Mouse (Mus musculus) E14TG2a.4 (cell line): Measurements from ENCODE around the gene Btg2.

Experiments used
- H3K27me3 ChIP-seq: 2 replicates; pipeline ENCODE4 v1.6.1; 2014; ENCODE audit warnings: low read length, control low read depth; ENCODE audit not compliant: insufficient read depth
- H3K36me3 ChIP-seq: 2 replicates; pipeline ENCODE4 v1.6.1; 2014; ENCODE audit warnings: low read length, control low read depth; ENCODE audit not compliant: insufficient read depth
- H3K4me1 ChIP-seq: replicated peaks from 2 replicates; pipeline ENCODE4 v1.6.1; 2014; ENCODE audit warnings: low read depth, low read length, control low read depth
- H3K4me3 ChIP-seq: replicated peaks from 2 replicates; pipeline ENCODE4 v1.5.1; 2014; ENCODE audit warnings: mild to moderate bottlenecking, low read length
- H3K9me3 ChIP-seq: 2 replicates; pipeline ENCODE4 v1.6.1; 2014; ENCODE audit warnings: low read length, control low read depth
- CTCF ChIP-seq: conservative IDR thresholded peaks from 2 replicates; pipeline ENCODE4 v1.5.1; 2014; ENCODE audit warnings: low read length
- NANOG ChIP-seq: IDR thresholded peaks from 2 replicates; pipeline ENCODE4 v1.6.1; 2014; ENCODE audit warnings: borderline replicate concordance, low read length, mixed read lengths
- POU5F1 ChIP-seq: IDR thresholded peaks from 2 replicates; pipeline ENCODE4 v1.6.1; 2014; ENCODE audit warnings: low read length, borderline replicate concordance

Btg2 gene

GRCm38 (mm10) chr1:134084128-134084527, 5.2 kb upstream of the Btg2 start:
- Histone ChIP-seq H3K4me3 (no peak overlapping the region), H3K27me3 (peaks cover 33% of the 10 kb centered on the region), H3K9me3 (no peaks in the 10 kb centered on the region), H3K36me3 (no peaks in the 10 kb centered on the region), H3K4me1 (peaks cover 83% of the 10 kb centered on the region)
- TF ChIP-seq NANOG (no peak), POU5F1 (no peak), CTCF (no peak)

- no peak for TF ChIP-seq CTCF
- no peak for TF ChIP-seq NANOG
- TF ChIP-seq POU5F1: no peak
- peaks cover 83% of the 10 kb centered on the region for H3K4me1 ChIP-seq
- no peaks in the 10 kb centered on the region for H3K36me3 ChIP-seq
- H3K27me3 ChIP-seq: peaks cover 33% of the 10 kb centered on the region
- no peaks in the 10 kb centered on the region for H3K9me3 ChIP-seq
- no peak overlapping the region for H3K4me3 ChIP-seq
Measured at GRCm38 (mm10) chr1:134083676-134084075, 4.8 kb upstream of the Btg2 start.

DNA sequence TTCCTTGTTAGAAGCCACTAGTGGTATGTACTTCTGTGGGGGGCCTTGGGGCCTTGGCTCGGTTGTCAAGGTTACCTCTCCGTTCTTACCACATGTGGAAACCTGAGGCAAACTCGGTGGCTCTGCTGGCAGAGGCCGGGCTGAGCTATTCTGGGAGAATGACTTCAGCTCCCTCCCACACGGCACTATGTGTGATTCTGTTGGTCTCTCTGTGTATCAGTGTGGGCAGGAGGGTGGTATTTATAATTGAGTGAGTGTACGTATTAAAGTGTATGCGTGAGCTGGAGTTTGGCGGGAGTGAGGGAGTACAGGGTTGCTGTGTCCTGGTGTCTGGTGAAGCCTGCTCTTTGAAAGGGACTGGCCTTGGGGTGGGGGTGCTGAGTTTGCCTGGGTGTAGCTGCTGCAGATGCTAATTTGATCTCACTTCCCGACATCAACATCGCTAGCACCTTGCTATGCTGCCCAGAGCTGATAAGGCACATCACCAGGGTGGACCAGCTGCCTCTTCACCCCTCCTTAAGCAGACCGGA, 4.1 kb upstream of the Btg2 start:
- TF ChIP-seq NANOG: no peak
- no peak for TF ChIP-seq CTCF
- TF ChIP-seq POU5F1: no peak
- peaks cover 87% of the 10 kb centered on the region for H3K4me1 ChIP-seq
- peaks cover 37% of the 10 kb centered on the region for H3K27me3 ChIP-seq
- H3K9me3 ChIP-seq: no peaks in the 10 kb centered on the region
- H3K36me3 ChIP-seq: peaks cover 1% of the 10 kb centered on the region; the same call in 1 of the 2 replicates
- no peak overlapping the region for H3K4me3 ChIP-seq

DNA sequence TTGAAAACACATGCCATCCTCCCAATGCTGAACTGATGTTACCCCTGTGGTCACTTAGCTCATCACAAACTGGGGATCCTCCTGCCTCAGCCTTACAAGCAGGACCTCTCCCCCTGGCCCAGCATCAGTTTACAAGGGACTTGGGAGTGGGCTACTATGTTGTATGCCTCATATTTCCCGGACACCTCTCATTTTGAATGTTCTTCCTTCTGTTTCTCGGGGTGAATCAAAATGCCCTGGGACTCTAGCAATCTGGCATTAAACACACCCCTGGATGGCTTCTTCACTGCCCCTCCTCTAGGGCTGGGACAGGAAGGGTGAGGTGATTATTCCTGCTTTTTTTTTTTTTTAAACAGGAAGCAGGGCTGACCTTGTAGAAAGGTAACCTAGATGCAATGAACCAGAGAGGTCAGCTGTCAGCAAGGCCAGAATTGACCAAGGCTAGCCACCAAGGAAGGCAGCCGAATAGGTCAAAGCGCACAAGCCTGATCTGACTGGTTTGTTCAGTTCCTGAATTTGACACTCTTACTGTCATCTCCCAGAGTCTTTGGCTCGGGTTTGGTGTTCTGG, 2.0 kb upstream of the Btg2 start:
- TF ChIP-seq POU5F1 (no peak), NANOG (no peak), CTCF (no peak)

GRCm38 (mm10) chr1:134080406-134080805, 1.5 kb upstream of the Btg2 start:
- H3K36me3 ChIP-seq: peaks cover 28% of the 10 kb centered on the region
- H3K4me1 ChIP-seq: peaks cover 91% of the 10 kb centered on the region
- peaks cover 26% of the 10 kb centered on the region for H3K27me3 ChIP-seq
- no peaks in the 10 kb centered on the region for H3K9me3 ChIP-seq
- no peak for TF ChIP-seq CTCF
- H3K4me3 ChIP-seq: no peak overlapping the region

More for the DNA sequence above, 2.0 kb upstream of the Btg2 start:
- Histone ChIP-seq H3K27me3 (peaks cover 30% of the 10 kb centered on the region), H3K36me3 (peaks cover 22% of the 10 kb centered on the region), H3K4me3 (no peak overlapping the region), H3K4me1 (peaks cover 91% of the 10 kb centered on the region), H3K9me3 (no peaks in the 10 kb centered on the region)

DNA sequence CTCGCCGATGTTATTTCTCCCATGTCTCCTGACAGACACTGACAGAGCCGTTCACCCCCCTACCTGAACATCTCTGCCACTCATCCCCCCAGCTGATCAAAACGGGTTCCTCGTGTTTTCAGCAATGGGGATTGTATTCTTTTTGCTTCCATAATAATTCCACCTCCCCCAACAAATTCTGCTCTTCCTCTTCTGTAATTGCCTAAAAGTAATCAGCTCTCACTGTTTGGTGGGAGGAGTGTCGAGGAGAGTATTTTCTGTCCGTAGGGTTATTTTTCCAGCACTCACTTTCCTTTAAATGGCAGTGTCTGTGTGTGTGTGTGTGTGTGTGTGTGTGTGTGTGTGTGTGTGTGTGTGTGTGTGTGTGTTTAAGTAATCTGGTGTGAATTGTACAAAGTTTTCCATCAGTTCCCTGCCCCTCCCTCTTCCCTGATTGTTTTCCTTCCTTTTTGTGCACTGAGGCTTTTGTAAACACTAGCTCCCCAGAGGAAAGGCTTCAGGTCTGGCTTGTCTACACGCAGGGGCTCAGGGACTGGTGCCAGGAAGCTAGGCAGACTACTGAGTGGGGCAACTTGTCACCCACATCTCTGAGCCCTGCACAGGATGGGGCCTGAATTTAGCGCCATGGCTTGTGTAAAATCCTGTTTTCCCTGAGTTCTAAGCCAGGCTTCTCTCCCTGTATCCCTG, 700 bp upstream of the Btg2 start:
- TF ChIP-seq NANOG (no peak), POU5F1 (no peak), CTCF (no peak)
- Histone ChIP-seq H3K4me1 (peaks cover 85% of the 10 kb centered on the region), H3K27me3 (peaks cover 23% of the 10 kb centered on the region), H3K4me3 (peak overlapping the region; percentile 89), H3K9me3 (no peaks in the 10 kb centered on the region), H3K36me3 (peaks cover 36% of the 10 kb centered on the region)

- Histone ChIP-seq H3K9me3 (no peaks in the 10 kb centered on the region), H3K4me3 (peak overlapping the region; percentile 89), H3K36me3 (peaks cover 42% of the 10 kb centered on the region), H3K4me1 (peaks cover 71% of the 10 kb centered on the region), H3K27me3 (peaks cover 17% of the 10 kb centered on the region)
- no peak for TF ChIP-seq CTCF
- TF ChIP-seq NANOG: no peak
- TF ChIP-seq POU5F1: no peak
Measured at GRCm38 (mm10) chr1:134078061-134078795, 692 bp downstream of the Btg2 start.

GRCm38 (mm10) chr1:134077389-134078060, 1.4 kb downstream of the Btg2 start:
- H3K9me3 ChIP-seq: no peaks in the 10 kb centered on the region
- H3K4me3 ChIP-seq: peak overlapping the region; percentile 89
- TF ChIP-seq CTCF (no peak), NANOG (no peak)
- H3K36me3 ChIP-seq: peaks cover 42% of the 10 kb centered on the region
- H3K27me3 ChIP-seq: peaks cover 23% of the 10 kb centered on the region
- peaks cover 64% of the 10 kb centered on the region for H3K4me1 ChIP-seq
